Mouse (Mus musculus) urinary bladder, postnatal 36 days (tissue): ENCODE results near the gene Fam160a2.

Source experiments
- DNase-seq, 2 experiments: peaks; one replicate each; pipeline ENCODE4 v3.0.0; 2022; ENCODE audit warnings: low spot score in 2 of 2, mixed read lengths in 1 of 2

Gene Fam160a2

DNA sequence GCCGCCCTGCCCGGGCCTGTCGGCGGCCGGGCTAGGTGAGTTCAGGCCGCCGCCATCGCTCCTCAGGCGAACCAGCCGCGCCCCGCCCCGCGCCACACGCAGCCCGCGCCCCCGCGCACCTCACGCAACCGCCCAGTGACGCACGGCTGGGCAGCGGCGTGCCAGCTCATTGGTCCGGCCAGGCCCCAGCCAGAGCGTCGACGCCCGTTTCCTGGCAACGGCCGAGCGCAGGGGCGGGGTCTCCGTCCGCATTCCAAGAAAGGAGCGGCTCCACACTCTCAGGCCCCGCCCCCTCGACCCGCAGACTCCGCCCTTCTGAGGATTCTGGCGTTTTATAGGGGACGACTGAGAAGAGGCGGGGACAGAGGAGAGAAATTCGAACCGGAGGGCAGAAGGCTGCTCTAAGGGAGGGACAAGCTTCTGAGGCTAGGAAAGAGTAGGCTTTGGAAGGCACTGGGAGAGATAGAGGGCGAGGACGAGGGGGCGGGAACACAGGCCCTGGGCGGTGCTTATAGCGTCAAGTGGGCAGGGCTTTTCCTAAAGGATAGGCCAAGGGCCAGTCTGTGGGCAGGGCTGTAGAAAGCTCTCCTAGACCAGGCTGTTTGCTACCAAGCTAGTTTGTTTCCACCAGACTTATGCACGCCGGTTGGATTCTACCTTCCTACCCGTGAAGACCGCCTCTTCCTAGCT is at the start of gene Fam160a2:
Gene Fam160a2, minus strand, starts transcription at position 120 of the 690 bp plus-strand sequence.
- peak; percentile 100 for DNase-seq

DNA sequence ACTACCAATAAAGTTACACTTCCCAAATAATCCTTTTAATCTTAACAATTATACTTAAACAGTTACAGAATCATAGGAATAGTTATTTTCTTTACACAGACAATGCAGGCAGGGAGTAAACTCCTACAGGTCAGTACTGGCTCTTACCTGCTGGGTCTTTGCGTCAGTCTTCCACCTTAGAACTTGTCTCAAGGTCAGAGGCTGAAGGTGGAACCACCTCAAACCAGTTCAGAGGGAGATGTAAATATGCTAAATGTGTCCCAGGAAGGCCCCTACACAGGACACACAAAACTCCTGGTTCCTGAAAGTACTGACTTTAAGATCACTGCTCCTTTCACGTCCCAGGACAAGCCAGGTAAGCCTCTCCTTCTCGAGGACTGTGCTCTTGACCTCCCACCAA is 45.2 kb upstream of the Fam160a2 start:
- no peak for DNase-seq

DNA sequence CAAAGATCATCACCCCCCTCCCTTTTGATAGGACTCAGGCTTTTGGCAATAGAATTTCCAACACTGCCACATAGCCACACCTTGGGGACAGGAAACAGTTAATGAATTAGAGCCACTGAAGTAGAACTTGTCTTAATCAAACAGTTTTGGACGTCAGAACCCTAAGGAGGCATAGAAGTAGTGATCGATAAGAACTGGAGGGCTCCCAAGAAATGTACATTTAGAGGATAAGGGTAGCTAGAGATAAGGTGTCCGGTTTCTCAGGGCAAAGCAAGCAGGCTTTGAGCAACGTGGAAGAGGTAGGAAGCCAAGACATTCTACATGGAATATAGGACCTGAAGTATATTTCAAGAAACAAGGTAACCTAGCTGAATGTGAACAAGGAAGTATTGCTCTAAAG is 41.6 kb upstream of the Fam160a2 start:
- no peak for DNase-seq

DNA sequence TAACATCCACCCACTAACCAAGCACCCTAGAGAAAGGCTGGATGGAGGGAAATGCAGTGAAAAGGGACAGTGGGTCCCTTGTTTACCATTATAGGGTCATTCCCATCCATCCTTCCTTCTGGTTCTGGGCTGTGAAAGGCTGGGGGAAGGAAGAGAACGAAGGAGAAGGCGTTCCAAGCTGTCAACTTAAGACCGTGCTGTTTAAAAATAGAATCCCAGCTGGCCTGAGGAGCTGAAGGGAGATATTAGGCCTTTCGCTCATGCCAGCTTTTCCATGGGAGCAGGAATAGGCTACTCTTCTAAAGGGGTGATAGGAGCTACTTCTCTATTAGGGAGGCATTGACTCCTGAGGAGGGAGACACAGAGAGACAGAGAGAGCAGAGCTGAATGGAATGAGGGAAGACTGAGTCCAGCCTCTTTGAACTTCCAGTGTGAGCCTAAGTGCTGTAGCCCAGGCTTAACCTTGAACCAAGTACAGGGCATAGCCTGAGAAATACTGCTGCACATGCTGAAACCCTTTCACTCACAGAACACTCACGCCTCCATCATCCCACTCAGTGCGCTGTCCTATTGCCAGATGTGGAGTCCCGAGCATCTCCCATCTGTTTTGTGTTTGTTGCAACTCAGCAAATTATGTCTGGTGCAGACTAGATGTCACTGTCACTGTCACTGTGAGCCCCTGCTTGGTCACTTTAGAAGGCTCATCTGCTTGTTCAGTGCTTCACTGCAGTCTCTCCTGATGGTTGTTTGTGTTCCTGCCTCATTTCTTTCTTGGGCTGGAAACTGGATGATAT is 38.3 kb upstream of the Fam160a2 start:
- no peak for DNase-seq

DNA sequence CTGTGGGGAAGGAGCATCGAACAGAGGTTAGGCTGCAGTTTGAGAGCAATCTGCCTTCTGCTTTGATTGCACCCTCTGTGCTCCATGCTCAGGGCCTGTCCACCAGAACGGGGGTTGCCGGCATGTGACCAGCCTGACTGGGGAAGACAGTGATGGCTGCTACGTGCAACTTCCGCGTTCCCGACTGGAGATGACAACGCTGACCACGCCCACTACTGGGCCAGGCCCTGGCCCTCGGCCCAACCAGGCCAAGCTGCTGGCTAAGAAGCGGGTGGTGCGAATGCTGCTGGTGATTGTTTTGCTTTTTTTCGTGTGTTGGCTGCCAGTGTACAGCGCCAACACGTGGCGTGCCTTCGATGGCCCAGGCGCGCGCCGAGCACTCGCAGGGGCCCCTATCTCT is 34.9 kb upstream of the Fam160a2 start:
- no peak for DNase-seq

DNA sequence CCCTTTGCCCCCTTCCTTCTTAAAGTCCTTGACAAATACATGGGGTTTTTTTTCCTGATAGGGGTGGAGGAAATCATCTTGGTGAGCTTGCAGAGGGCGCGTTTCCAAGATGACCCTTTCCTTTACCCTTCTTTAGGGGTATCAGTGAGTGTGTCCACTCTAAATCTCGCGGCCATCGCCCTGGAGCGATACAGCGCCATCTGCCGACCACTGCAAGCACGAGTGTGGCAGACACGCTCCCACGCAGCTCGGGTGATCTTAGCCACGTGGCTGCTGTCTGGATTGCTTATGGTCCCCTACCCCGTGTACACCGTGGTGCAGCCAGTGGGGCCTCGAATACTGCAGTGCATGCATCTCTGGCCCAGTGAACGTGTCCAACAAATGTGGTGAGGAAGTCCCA is 34.0 kb upstream of the Fam160a2 start:
- no peak for DNase-seq

DNA sequence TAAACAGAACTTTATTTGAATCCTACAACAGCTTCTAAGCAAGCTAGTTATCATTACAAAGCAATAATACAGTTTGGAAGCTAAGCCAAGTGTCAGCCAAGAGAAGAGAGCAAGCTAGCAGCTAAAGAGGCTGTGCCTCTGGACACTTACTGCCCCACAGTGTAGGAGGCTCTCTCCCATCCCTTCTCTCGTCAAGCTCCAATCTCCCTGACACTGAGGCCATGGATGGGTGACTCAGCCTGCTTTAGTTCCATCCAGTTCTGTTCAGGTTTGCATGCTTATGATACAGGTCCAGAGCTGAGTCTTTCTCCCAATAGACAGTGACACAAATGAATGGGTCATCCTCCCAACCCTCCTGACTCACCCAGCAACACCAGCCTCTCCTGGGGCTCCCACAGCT is 32.2 kb upstream of the Fam160a2 start:
- no peak for DNase-seq

DNA sequence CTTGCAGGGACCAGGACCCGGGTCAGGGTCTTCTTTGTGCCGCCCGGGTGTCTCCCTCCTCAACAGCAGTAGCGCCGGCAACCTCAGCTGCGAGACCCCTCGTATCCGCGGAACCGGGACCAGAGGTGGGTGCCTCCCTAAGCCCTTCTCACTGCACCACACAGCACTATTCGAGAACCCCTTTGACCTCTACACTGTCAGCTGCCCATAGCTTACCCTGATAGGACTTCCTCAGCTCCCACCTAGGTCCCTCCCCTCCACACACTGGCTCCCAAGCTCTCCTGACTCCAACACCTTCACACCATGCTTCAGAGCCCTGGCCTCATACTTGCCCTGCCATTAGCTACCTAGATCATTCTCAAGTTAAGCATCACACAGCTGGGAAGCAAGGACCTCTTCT is 26.2 kb upstream of the Fam160a2 start:
- DNase-seq: no peak

DNA sequence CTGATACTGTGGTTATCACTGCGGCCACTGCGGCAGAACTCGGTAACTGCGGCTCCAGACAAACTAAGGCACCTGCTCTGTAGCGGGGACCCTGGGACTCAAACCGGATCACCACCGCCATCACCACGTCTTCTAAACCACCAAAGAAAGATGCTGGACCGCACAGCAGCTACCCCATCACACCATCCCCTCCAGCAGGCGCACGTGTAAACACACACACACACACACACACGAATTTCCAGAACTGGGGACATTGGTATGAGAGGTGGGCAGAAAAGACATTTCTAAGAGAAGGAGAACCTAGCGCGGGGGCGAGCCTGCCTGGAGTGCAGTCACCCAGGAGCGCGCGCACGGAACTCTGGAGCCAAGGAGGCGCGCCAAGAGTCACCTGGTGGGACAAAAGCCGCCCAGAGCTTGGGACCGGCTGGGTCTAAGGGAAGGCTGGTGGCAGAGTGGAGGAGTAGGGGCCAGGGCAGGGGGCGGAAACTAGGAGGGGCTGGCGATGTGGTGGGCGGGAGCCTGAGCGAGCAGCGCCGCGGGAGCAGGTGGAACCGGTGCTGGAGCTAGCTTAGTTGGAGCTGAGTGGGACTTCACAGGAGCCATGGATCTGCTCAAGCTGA is 25.7 kb upstream of the Fam160a2 start, which contains the start of gene Cckbr:
Gene Cckbr, plus strand, starts transcription at position 308 of the 620 bp plus-strand sequence.
- no peak for DNase-seq

DNA sequence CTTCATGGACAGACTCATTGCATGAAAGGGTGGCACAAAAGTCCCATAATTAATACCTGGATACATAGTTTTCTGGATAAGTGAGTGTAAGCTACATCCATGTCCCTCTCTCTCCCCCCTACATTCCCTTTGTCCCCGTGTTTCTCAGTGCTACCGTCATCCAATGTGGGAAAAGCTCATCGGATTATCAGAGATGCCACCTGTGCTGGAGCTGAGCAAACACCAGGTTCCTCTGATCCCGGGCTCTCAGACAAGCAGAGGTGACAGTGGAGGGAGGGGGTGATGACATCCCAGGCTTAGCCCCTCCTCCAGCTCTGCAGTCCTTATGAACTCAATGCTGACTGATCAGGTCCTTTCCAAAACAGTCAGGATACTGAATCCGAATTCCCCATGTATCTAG is 24.5 kb upstream of the Fam160a2 start:
- DNase-seq: no peak

DNA sequence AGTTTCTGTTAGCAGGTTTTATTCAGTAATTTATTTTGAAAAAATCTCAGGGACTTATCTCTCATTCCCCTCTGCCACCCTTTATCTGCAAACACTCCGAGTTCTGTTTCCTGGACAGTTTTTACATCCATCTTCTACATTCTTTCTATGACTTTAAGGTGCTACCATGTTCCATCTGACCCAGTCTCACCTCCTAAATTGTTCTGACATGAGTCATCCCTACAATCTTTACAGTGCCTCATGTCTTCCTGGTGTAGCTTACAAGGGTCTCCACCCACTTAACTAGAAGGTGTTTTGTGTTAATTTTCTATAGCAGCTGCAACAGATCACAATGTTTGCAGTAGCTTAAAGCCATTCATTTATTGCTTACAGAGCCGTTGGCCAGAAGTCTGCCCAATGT is 21.0 kb upstream of the Fam160a2 start:
- DNase-seq: no peak

DNA sequence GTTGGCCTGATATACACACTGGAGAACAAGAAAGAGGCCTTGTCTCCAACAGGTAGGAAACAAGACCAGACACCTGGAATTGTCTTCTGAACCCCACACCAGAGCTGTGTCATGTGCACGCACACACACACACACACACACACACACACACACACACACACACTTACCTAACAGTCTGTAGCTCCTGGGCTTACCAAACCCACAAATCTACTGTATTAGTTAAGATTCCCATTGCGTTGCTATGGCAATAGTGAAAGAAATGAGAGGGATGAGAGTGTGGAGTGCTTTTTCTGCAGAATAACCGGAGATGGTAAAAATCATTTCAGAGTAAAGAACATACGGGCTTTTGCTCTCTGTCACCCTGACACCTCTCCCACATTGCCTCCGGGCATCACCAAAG is 18.3 kb upstream of the Fam160a2 start:
- no peak for DNase-seq

DNA sequence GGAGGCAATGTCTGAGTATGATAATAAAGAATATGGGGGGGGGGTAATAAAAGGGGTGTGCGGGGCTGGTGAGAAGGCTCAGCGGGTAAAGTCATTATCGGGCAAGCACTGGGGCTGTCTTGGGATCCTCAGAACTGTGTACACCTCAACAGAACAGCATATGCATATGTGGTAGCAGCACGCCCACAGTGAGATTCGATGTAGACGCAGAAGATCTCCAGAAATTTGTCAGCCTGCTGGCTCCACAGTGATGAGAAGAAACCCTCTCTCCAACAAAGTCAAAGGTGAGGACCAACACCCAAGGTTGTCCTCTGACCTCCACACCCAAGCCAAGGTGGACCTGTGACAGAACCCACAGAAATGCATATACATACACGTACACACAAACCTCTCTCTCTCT is 16.7 kb upstream of the Fam160a2 start:
- DNase-seq: no peak

DNA sequence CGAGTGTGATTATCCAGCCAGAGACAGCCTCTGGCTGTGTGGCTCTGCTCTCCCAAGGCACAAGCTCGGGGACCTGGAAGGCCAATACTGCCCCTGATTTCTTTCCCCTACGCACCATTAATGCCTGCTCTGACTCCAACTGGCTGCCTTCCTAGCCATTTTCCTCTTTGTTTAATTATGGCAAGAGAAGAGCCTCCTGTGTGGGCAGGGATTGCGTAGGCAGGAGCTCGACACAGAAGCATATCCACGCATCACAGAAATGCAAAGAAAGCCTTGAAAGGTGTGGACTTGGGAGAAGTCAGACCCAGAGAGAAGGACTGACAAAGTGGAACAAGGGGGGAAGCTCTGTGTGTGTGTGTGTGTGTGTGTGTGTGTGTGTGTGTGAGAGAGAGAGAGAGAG is 14.5 kb upstream of the Fam160a2 start:
- no peak for DNase-seq

DNA sequence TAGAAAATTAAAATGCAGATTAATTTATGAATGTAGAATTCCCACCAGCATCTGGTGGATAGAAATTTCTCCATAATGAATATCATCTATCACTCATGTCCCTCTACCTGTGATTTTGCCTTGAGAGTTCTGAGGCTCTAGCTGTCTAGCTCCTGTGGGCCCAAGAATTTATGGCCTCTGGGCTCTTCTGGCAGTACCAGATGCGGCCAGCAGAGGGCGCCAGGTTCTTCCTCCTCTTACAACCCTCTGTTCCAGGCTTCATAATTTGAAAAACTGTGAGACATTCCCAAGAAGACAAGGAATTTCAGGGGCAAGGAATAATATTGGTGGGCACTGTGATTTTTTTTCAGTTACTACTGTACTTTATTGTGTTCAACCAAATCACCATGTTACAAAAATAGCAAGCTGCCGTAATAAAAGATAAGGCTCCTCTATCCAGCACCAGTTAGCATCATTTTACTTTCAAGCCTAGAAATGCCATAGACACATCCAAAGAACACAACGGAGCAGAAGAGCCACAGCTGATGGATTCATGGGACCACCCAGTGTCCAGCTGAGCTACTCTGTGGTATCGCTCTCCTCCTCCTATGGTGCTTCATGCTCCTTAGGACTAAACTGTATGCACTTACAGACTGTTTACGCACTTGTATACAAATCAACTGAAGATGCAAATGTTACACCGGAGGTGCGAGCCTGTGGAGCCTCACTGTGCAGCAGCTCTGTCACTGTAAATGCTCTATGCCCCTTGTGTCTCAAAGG is 12.2 kb upstream of the Fam160a2 start:
- DNase-seq: peak; percentile 57 to 80

DNA sequence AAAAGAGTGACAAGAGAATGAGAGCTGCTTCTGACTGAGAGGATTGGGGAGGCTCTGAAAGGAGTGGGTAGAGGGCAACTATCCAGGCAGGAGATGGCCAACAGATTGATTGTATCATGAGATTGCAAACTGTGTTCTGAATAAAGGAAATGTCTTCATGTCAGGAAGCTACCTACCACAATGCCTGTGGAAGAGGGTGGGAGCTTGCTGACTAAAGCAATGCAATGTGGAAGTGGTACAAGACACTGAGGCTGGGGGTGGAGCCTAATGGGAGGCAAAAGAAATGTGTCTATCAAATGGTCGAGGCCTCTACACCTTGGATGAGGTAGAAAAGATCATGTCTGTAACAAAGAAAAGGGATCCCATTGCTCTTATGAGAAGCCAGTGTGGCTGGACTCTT is 6.5 kb upstream of the Fam160a2 start:
- DNase-seq: no peak

DNA sequence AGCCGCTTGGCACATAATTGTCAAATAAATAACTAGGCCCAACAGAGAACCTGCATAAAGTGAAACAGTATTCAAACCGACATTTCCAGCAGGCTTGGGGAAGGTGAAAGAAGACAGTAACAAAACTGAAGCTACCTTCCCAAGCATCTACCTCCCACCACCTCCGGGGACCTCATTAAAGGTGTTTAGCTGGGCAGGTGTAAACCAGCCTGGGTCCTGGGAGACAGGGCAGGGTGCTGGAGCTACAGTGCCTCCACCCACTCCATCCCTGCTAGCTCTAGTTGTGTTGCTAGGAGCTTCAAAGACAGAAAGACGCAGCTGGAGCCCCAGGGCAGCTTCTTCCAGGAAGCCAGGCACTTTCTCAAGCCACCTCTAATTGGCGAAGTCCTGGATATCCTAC is 4.4 kb upstream of the Fam160a2 start, which contains the start of gene Cnga4:
Gene Cnga4, plus strand, starts transcription at position 301 of the 400 bp plus-strand sequence.
- DNase-seq: no peak

DNA sequence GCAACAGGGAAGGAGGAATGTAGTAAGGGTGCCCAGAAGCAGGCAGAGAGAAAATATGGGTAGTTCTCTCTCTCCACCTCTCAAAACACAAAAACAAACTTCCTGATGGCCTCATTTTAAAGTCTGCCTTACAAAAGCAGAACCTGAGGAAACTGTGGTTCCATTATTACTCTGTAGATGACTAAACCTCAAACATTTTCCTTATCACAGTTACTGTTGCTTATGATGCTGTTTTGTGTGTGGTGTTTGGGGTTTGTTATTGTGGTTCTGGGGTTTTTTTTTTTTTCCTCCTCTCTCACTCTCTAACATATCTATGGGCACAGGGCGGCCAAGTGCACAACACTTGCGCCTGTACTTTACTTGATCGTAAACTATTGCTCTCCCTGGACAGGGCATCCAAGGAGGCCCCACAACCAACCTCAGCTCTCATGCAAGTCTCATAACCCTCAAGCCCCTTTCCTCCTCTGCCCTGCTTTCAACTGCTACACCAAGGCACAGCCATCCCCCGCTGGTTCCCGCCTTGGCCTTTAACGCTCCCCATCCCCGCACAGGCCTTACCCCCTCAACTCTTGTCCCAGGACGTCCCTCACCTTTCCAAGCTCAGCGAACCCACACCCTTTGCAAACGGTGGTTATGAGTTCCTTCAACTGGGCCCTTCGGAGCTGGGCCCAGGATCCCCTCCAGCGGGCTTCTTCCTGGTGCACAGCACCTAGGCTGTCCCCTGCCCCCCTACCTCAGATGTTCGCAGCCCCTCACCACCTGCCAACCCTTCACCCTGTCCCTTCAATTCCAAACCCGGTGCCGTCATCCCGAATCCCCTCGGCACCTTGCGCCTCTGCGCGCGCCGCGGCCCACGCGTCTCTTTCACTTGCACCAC is 558 bp downstream of the Fam160a2 start:
- DNase-seq: peak in 1 of 2 experiments; percentile 20

DNA sequence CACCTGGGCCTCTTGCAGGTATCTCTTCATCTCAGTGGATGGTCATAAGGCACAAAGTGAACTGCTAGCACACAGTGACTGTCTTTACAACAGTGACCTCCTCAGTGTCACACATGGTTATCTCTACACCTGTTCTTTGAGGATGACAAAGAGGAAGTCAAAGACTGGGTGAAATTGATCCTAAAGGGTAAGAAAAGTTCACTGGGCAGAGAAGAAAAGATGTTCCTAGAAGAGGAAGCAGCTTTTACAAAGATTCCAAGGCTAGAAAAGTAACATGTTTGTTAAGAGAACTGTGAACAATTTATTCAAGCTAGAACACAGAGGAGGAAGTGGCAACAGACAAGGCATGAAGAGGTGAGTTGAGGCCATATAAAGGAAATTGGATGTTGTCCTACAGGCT is 3.7 kb downstream of the Fam160a2 start:
- DNase-seq: no peak

DNA sequence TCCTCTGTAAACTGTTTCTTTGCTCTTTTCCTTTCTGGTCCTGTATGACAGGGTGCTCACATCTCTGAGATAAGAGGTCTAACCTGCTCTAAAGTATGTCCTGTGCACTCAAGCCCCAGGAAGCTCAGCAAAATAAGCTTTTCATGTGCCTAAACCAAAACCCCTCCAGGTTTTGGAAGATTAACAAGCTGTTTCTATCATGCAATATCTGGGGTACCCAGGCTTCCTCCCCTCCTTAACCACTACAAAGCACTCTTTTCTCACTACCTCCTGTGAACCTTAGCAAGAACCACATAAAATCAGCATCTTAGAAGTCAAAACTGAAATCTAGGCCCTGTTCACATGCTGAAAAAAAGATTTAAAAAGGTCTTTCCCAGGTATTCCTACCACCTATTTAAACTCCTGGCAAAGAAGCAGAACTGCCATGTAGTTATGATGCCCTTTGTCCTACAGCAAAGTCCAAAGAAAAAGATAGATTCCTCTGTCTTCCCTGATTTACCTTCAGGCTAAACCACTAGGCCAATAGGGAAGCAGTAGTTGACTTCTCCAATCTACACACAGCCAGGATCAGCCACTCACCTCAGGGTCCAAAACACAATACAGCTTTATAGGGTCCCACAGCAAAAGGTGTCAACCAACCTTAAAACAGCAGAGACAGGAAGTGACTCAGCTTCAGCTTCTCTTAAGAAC is 4.6 kb downstream of the Fam160a2 start:
- no peak for DNase-seq
